Mouse (Mus musculus): Measurements from ENCODE around the gene Fam234a. TPM values are rescaled to one million over a fixed set of nuclear protein-coding genes. Genes with fewer than 3 reads are reported as not detected.

Fam234a gene
- polyA plus RNA-seq (2017; shearing (Covaris generic)): 10 to 100 TPM; 11.8 to 30.0 TPM

GRCm38 (mm10) chr17:26244101-26244841, at the start of gene Fam234a:
Gene Fam234a (minus strand): TSS chr17:26244242.

GRCm38 (mm10) chr17:26252539-26253251, 8.7 kb upstream of the Fam234a start, which contains the start of gene Luc7l:
Gene Luc7l (plus strand): TSS chr17:26252896.

DNA sequence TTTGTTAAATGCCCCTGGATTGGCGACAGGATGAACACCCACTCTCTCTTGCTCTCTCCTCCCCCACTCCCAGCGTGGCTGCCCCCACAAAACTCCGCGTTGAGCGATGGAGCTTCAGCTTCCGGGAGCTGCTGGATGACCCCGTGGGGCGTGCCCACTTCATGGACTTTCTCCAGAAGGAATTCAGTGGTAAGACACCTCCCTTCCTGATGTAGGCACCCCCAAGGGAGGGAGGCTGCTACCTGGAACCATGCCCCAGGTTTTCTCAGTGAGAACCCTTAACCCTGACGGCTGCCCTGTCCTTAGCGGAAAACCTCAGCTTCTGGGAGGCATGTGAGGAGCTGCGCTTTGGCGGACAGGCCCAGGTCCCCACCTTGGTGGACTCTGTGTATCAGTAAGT, 36.4 kb downstream of the Fam234a start, which contains the start of gene Arhgdig:
Gene Arhgdig (minus strand): TSS at position 101 of the 400 bp plus-strand sequence.

DNA sequence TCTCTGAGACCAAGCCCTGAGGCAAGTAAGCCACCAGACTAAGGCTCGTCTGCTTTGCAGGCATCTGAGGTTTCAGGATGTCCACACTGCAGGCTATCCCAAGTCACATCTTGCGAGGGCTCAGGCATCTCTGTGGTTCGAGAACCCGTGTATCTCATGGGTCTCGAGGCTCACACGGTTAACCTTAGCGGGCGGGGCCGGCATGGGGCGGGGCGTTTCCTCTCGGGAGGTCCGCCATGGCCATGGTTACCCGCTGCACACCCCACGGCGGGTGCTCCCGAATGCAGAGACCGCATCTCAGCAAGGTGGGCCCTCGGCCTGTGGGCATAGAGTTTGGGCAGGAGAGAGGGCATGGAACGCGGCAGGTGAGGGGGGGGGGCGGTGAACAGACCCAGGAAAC, 41.3 kb downstream of the Fam234a start, which contains the start of gene Rgs11:
Gene Rgs11 (plus strand): TSS at position 215 of the 400 bp plus-strand sequence.

GRCm38 (mm10) chr17:26198892-26199291, 45.1 kb downstream of the Fam234a start, which contains the start of gene Pdia2:
Gene Pdia2 (minus strand): TSS chr17:26199087.

Other genes starting within 250 kb of the Fam234a start
- gene Rab11fip3, start 174.7 kb downstream of the Fam234a start, polyA plus RNA-seq (2017; shearing (Covaris generic)): 10 to 100 TPM; 10.7 to 12.3 TPM
- gene Decr2, start 153.9 kb downstream of the Fam234a start, polyA plus RNA-seq (2017; shearing (Covaris generic)): 10 to 100 TPM; 23.0 to 30.8 TPM
- 10 to 100 TPM in 1 of 2 experiments, 1 to 10 TPM in 1; 2.7 to 15.3 TPM for gene Nme4, start 148.6 kb downstream of the Fam234a start, polyA plus RNA-seq (2017; shearing (Covaris generic))
- gene Tmem8, start 130.9 kb downstream of the Fam234a start, polyA plus RNA-seq (2017; shearing (Covaris generic)): 10 to 100 TPM; 10.9 to 27.2 TPM
- 10 to 100 TPM; 66.4 to 87.1 TPM for gene Mrpl28, start 120.7 kb downstream of the Fam234a start, polyA plus RNA-seq (2017; shearing (Covaris generic))
- 10 to 100 TPM; 80.7 to 84.0 TPM for gene Axin1, start 105.6 kb downstream of the Fam234a start, polyA plus RNA-seq (2017; shearing (Covaris generic))
- gene Pdia2, start 45.2 kb downstream of the Fam234a start, polyA plus RNA-seq (2017; shearing (Covaris generic)): under 1 TPM; 0.59 to 0.69 TPM
- gene Rgs11, start 41.3 kb downstream of the Fam234a start, polyA plus RNA-seq (2017; shearing (Covaris generic)): 10 to 100 TPM; 13.9 to 14.8 TPM
- gene Arhgdig, start 36.5 kb downstream of the Fam234a start, polyA plus RNA-seq (2017; shearing (Covaris generic)): under 1 TPM; 0.58 to 0.93 TPM
- gene Luc7l, start 8.7 kb upstream of the Fam234a start, polyA plus RNA-seq (2017; shearing (Covaris generic)): 10 to 100 TPM; 68.9 to 84.4 TPM
- gene Neurl1b, start 170.6 kb upstream of the Fam234a start, polyA plus RNA-seq (2017; shearing (Covaris generic)): under 1 TPM in 1 of 2 experiments, not detected in 1; 0.11 TPM

Measured in activated CD4-positive, CD25-positive, alpha-beta regulatory T cell (primary cell).